Mouse (Mus musculus): ENCODE data around the gene Sh2b2. TPM values are rescaled to one million over a fixed set of nuclear protein-coding genes. Genes with fewer than 3 reads are reported as not detected.

The Sh2b2 gene
- total and polyA plus RNA-seq, 3 experiments = 0.27 TPM; not detected in 2

DNA sequence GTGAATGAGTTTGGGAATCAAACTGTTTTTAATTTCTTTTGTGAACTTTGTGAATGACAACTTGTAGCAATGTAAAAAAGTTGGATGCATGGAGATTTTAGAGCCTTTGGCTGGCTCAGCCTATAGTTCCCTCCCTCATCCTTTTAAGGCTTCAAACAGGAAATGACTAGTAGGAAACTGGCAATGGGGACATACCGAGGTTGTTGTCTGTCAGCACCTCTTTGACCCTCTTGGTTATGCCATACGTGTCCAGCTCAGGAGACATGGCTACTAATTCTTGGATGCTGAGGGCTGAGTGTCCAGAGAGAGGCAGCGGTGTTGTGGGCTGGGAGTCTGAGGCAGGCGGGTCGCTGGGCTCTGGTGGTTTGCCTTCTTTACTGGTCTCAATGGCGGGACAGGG lies 40.2 kb upstream of the Sh2b2 start:
- TF ChIP-seq GATA1 (IDR thresholded peaks at IDR 0.05; ENCODE audit: borderline replicate concordance, low read length) (no peak), CTCF (IDR thresholded peaks at IDR 0.05; ENCODE audit: low read depth, low read length) (no peak), GATA2 (IDR thresholded peaks at IDR 0.05; ENCODE audit: borderline replicate concordance, low read depth, low read length) (no peak), TAL1 (conservative IDR thresholded peaks at IDR 0.05; ENCODE audit: low read depth, low read length) (no peak), POLR2AphosphoS5 (IDR thresholded peaks at IDR 0.05; ENCODE audit: insufficient replicate concordance, low read depth, low read length) (no peak)
- Histone ChIP-seq H3K4me3 (ENCODE audit: low read depth, low read length) (no peak overlapping the region), H3K4me1 (ENCODE audit: insufficient read depth, low read depth, low read length) (no peaks in the 10 kb centered on the region), H3K27me3 (ENCODE audit: insufficient read depth, low read length) (peaks cover 6% of the 10 kb centered on the region; the same call in 1 of the 2 replicates), H3K36me3 (replicated peaks) (no peaks in the 10 kb centered on the region), H3K9me3 (replicated peaks) (no peaks in the 10 kb centered on the region)
- ATAC-seq (ENCODE audit: extremely low read depth, insufficient number of reproducible peaks, low FRiP score, poor library complexity, severe bottlenecking) (no peak), DNase-seq (ENCODE audit: low spot score) (no peak)

DNA sequence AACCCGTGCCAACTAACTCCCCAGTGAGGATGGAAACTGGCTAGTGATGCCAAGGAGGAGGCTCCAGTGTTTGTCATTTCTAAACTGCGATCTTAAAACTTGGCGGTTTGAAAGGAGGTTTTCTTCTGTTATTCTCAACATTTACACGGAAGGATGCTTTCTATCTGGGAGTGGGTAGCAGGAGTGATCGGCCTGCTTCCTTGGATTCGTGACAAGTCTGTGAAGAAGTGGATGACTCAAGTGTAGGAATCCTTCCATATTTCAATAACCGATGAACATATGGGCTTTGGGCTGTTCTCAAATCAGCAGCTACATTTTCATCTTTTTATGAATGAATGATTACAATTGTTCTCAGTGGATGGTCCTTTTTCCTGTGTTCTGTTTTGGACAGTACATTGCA lies 38.8 kb upstream of the Sh2b2 start:
- no peaks in the 10 kb centered on the region for H3K4me1 ChIP-seq (ENCODE audit: insufficient read depth, low read depth, low read length)
- no peaks in the 10 kb centered on the region for H3K9me3 ChIP-seq (replicated peaks)
- no peaks in the 10 kb centered on the region for H3K36me3 ChIP-seq (replicated peaks)
- ATAC-seq (ENCODE audit: extremely low read depth, insufficient number of reproducible peaks, low FRiP score, poor library complexity, severe bottlenecking) (no peak), DNase-seq (ENCODE audit: low spot score) (no peak)
- no peak overlapping the region for H3K4me3 ChIP-seq (ENCODE audit: low read depth, low read length)
- TF ChIP-seq GATA2 (IDR thresholded peaks at IDR 0.05; ENCODE audit: borderline replicate concordance, low read depth, low read length) = no peak
- no peak for TF ChIP-seq POLR2AphosphoS5 (IDR thresholded peaks at IDR 0.05; ENCODE audit: insufficient replicate concordance, low read depth, low read length)
- TF ChIP-seq CTCF (IDR thresholded peaks at IDR 0.05; ENCODE audit: low read depth, low read length) = no peak
- no peak for TF ChIP-seq TAL1 (conservative IDR thresholded peaks at IDR 0.05; ENCODE audit: low read depth, low read length)
- TF ChIP-seq GATA1 (IDR thresholded peaks at IDR 0.05; ENCODE audit: borderline replicate concordance, low read length) = no peak
- H3K27me3 ChIP-seq (ENCODE audit: insufficient read depth, low read length) = peaks cover 6% of the 10 kb centered on the region; the same call in 1 of the 2 replicates

DNA sequence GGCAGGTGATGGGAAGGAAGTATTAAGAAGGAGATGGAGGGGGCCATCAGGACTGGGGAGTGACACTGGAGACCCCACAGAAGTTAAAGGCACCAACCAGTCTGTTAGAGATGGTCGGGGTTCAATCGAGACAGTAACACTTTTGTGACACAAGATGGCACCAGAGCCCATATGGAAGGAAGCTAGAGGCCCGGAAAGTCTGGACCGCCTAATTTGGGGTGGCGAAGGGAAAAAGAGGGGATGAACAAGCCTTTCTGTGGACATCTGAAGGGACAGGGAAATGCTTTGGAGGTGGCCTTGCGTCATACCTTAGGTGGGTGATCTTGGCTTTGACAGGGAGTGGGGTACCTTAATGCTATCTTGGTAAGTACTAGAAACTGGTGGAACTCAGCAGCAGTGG lies 35.0 kb upstream of the Sh2b2 start:
- Histone ChIP-seq H3K4me3 (ENCODE audit: low read depth, low read length) (no peak overlapping the region), H3K27me3 (ENCODE audit: insufficient read depth, low read length) (no peaks in the 10 kb centered on the region), H3K36me3 (replicated peaks) (no peaks in the 10 kb centered on the region), H3K9me3 (replicated peaks) (no peaks in the 10 kb centered on the region), H3K4me1 (ENCODE audit: insufficient read depth, low read depth, low read length) (no peaks in the 10 kb centered on the region)
- TF ChIP-seq GATA2 (IDR thresholded peaks at IDR 0.05; ENCODE audit: borderline replicate concordance, low read depth, low read length) = no peak
- TF ChIP-seq GATA1 (IDR thresholded peaks at IDR 0.05; ENCODE audit: borderline replicate concordance, low read length) = no peak
- no peak for TF ChIP-seq POLR2AphosphoS5 (IDR thresholded peaks at IDR 0.05; ENCODE audit: insufficient replicate concordance, low read depth, low read length)
- no peak for TF ChIP-seq CTCF (IDR thresholded peaks at IDR 0.05; ENCODE audit: low read depth, low read length)
- TF ChIP-seq TAL1 (conservative IDR thresholded peaks at IDR 0.05; ENCODE audit: low read depth, low read length) = no peak
- DNase-seq (ENCODE audit: low spot score) (no peak), ATAC-seq (ENCODE audit: extremely low read depth, insufficient number of reproducible peaks, low FRiP score, poor library complexity, severe bottlenecking) (no peak)

DNA sequence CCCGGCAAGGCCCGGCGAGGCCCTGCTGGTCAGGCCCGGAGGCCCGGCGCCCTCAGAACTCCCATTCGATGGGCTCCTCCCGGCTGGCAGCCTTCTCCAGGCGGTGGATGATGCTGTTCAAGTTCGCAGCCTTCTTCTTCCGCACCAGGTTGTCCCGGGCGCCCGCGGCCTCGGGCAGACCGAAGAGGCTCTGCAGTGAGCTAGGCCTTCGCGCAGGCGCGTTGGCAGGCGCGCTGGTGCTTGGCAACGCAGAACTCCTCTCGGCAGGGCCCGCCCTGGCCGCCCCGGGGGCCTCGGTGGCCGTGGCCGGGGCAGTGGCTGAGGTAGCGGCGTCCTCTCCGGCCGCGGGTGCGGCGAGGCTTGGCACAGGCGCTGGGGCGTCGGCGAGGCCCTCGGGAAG lies 28.4 kb upstream of the Sh2b2 start:
- H3K4me1 ChIP-seq (ENCODE audit: insufficient read depth, low read depth, low read length) = no peaks in the 10 kb centered on the region
- no peak for TF ChIP-seq GATA2 (IDR thresholded peaks at IDR 0.05; ENCODE audit: borderline replicate concordance, low read depth, low read length)
- TF ChIP-seq TAL1 (conservative IDR thresholded peaks at IDR 0.05; ENCODE audit: low read depth, low read length) = no peak
- no peak for TF ChIP-seq GATA1 (IDR thresholded peaks at IDR 0.05; ENCODE audit: borderline replicate concordance, low read length)
- no peak for TF ChIP-seq CTCF (IDR thresholded peaks at IDR 0.05; ENCODE audit: low read depth, low read length)
- no peak for TF ChIP-seq POLR2AphosphoS5 (IDR thresholded peaks at IDR 0.05; ENCODE audit: insufficient replicate concordance, low read depth, low read length)
- ATAC-seq (ENCODE audit: extremely low read depth, insufficient number of reproducible peaks, low FRiP score, poor library complexity, severe bottlenecking) = no peak
- H3K4me3 ChIP-seq (ENCODE audit: low read depth, low read length) = no peak overlapping the region
- no peaks in the 10 kb centered on the region for H3K27me3 ChIP-seq (ENCODE audit: insufficient read depth, low read length)
- no peak for DNase-seq (ENCODE audit: low spot score)
- H3K36me3 ChIP-seq (replicated peaks) = no peaks in the 10 kb centered on the region
- H3K9me3 ChIP-seq (replicated peaks) = no peaks in the 10 kb centered on the region

DNA sequence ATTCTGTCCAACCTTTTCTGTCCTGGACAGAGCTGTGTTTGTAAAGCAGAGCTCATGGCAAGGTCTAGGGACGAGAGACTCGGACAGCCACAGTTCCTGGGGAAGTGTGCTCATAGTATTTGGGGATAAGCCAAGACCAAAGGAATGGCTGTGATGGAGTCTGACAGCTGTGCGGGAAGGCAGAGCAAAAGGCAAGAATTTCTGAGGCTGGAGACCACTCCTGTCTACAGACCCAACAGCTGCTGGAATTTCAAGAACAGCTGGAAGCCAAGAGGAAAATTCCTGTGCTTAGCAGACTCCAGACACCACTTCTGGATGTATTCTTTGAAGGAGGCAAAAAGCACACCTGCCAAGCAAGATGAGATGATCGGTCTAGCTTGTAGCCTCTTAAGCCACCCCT lies 23.6 kb upstream of the Sh2b2 start:
- H3K4me3 ChIP-seq (ENCODE audit: low read depth, low read length) = no peak overlapping the region
- ATAC-seq (ENCODE audit: extremely low read depth, insufficient number of reproducible peaks, low FRiP score, poor library complexity, severe bottlenecking) = no peak

DNA sequence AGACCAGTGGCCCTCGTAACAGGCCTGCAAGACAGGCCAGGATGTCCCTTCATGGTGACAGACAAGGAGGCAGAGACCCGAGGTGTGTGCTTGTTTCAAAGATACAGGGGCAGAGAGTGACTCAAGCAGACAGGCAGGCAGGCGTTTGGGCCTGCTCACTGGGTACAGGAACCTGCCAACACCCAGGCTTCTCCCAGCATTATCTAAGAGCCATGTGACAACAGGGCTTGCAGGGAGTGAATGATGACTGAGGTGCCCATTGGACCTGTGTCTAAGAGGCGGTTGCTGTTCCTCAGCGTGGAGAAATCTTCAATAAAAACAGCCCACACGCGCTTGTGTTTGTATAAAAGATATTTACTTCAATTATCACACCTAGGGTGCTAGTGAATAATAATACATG lies 19.7 kb upstream of the Sh2b2 start:
- no peaks in the 10 kb centered on the region for H3K4me1 ChIP-seq (ENCODE audit: insufficient read depth, low read depth, low read length)
- no peaks in the 10 kb centered on the region; the same call in 1 of the 2 replicates for H3K27me3 ChIP-seq (ENCODE audit: insufficient read depth, low read length)
- TF ChIP-seq POLR2AphosphoS5 (IDR thresholded peaks at IDR 0.05; ENCODE audit: insufficient replicate concordance, low read depth, low read length) (no peak), CTCF (IDR thresholded peaks at IDR 0.05; ENCODE audit: low read depth, low read length) (no peak), TAL1 (conservative IDR thresholded peaks at IDR 0.05; ENCODE audit: low read depth, low read length) (no peak), GATA1 (IDR thresholded peaks at IDR 0.05; ENCODE audit: borderline replicate concordance, low read length) (no peak), GATA2 (IDR thresholded peaks at IDR 0.05; ENCODE audit: borderline replicate concordance, low read depth, low read length) (no peak)
- H3K36me3 ChIP-seq (replicated peaks) = no peaks in the 10 kb centered on the region
- no peak for DNase-seq (ENCODE audit: low spot score)
- ATAC-seq (ENCODE audit: extremely low read depth, insufficient number of reproducible peaks, low FRiP score, poor library complexity, severe bottlenecking) = no peak
- H3K4me3 ChIP-seq (ENCODE audit: low read depth, low read length) = no peak overlapping the region
- no peaks in the 10 kb centered on the region for H3K9me3 ChIP-seq (replicated peaks)

More for the DNA sequence above, 23.6 kb upstream of the Sh2b2 start:
- DNase-seq (ENCODE audit: low spot score) = no peak
- H3K4me1 ChIP-seq (ENCODE audit: insufficient read depth, low read depth, low read length) = no peaks in the 10 kb centered on the region
- TF ChIP-seq GATA2 (IDR thresholded peaks at IDR 0.05; ENCODE audit: borderline replicate concordance, low read depth, low read length) (no peak), GATA1 (IDR thresholded peaks at IDR 0.05; ENCODE audit: borderline replicate concordance, low read length) (no peak), CTCF (IDR thresholded peaks at IDR 0.05; ENCODE audit: low read depth, low read length) (no peak), POLR2AphosphoS5 (IDR thresholded peaks at IDR 0.05; ENCODE audit: insufficient replicate concordance, low read depth, low read length) (no peak), TAL1 (conservative IDR thresholded peaks at IDR 0.05; ENCODE audit: low read depth, low read length) (no peak)
- H3K27me3 ChIP-seq (ENCODE audit: insufficient read depth, low read length) = no peaks in the 10 kb centered on the region
- H3K36me3 ChIP-seq (replicated peaks) = no peaks in the 10 kb centered on the region
- H3K9me3 ChIP-seq (replicated peaks) = no peaks in the 10 kb centered on the region
